ENCODE assay signal across 9 mouse cellular contexts in genomic region chr14:25800166-25800960, GRCm38 (mm10). TPM values are rescaled to one million over a fixed set of nuclear protein-coding genes. Genes with fewer than 3 reads are reported as not detected.
DNase-seq lines count a peak whose midpoint lies in the region; ATAC-seq and TF ChIP-seq lines count a peak whose summit lies in the region.
"Had no signal": no experiment of that assay in that cellular context is flagged by ENCODE, and none has a peak within 500 bp of the region (broad histone marks: within the 10 kb centered on the region; RNA-seq: fewer than 3 reads in every experiment).

No protein-coding gene starts in this region.

- H3K4me1 ChIP-seq in forebrain, embryonic 13.5 days = peaks cover 2% of the 10 kb centered on the region; the same call in 1 of the 2 replicates
- no peaks in the 10 kb centered on the region for H3K4me1 ChIP-seq in heart, postnatal 0 days (ENCODE audit: control insufficient read depth, insufficient read depth)
- H3K4me1 ChIP-seq in liver, embryonic 14.5 days (replicated peaks; ENCODE audit: control insufficient read depth in 2 of 2, insufficient read depth in 2 of 2, low read length in 1 of 2) = peaks cover 0 to 1% of the 10 kb centered on the region in 2 experiments; a peak in 1 of 4 replicates
- no peaks in the 10 kb centered on the region for H3K4me1 ChIP-seq in neural tube, embryonic 14.5 days (ENCODE audit: control insufficient read depth, insufficient read depth, low read length)
- H3K4me1 ChIP-seq in testis, adult 2 months (ENCODE audit: control insufficient read depth, insufficient read depth, low read length) = peaks cover under 1% of the 10 kb centered on the region

- DNase-seq in CD8-positive naive resting alpha-beta T cell, adult 2 months (ENCODE audit: low read depth in 2 of 2, low spot score in 2 of 2) = peak; percentile 58 to 69
- DNase-seq in c-Kit-positive CD71-positive TER-119-negative erythroid progenitor cells, embryonic 14.5 days (ENCODE audit: low read depth) = peak; percentile 34
- peak; percentile 64 for DNase-seq in heart, postnatal 0 days (ENCODE audit: low spot score)
- peak; percentile 79 to 90 for DNase-seq in kidney, postnatal 25 days
- no peak for DNase-seq in liver, embryonic 14.5 days (ENCODE audit: low read depth in 3 of 3, low spot score in 3 of 3)

- H3K4me2 ChIP-seq in forebrain, embryonic 13.5 days = 0 out of 2 replicates have a peak overlapping the region, but pooled peaks have one; percentile 12
- H3K4me2 ChIP-seq in heart, postnatal 0 days (ENCODE audit: low read depth, low read length) = no peak overlapping the region
- no peak overlapping the region for H3K4me2 ChIP-seq in liver, embryonic 14.5 days (ENCODE audit: low read depth)
- 0 out of 2 replicates have a peak overlapping the region, but pooled peaks have one; percentile 17 for H3K4me2 ChIP-seq in neural tube, embryonic 14.5 days (ENCODE audit: low read depth, low read length)

- ATAC-seq in forebrain, embryonic 13.5 days = peak; percentile 59; the same call in 1 of the 2 replicates
- ATAC-seq in heart, postnatal 0 days (ENCODE audit: insufficient read depth, low read depth) = peak; percentile 73
- ATAC-seq in liver, embryonic 14.5 days (ENCODE audit: insufficient read depth) = no peak
- ATAC-seq in neural tube, embryonic 14.5 days (ENCODE audit: low read depth) = peak; percentile 75

- H3K27me3 ChIP-seq in forebrain, embryonic 13.5 days = 0 out of 2 replicates have a peak, but pooled peaks cover 5% of the 10 kb centered on the region
- no peaks in the 10 kb centered on the region for H3K27me3 ChIP-seq in heart, postnatal 0 days (ENCODE audit: control insufficient read depth, insufficient read depth, low read length)
- H3K27me3 ChIP-seq in liver, embryonic 14.5 days (ENCODE audit: control insufficient read depth, insufficient read depth, low read length) = no peaks in the 10 kb centered on the region
- no peaks in the 10 kb centered on the region for H3K27me3 ChIP-seq in neural tube, embryonic 14.5 days (ENCODE audit: control insufficient read depth, insufficient read depth, low read length)
- no peaks in the 10 kb centered on the region for H3K27me3 ChIP-seq in testis, adult 2 months (ENCODE audit: control insufficient read depth, insufficient read depth, low read length)

- no peak for TF ChIP-seq EP300 in heart, postnatal 0 days (IDR thresholded peaks at IDR 0.05; ENCODE audit: low read depth)
- no peak for TF ChIP-seq EP300 in liver, embryonic 14.5 days (IDR thresholded peaks at IDR 0.05; ENCODE audit: low read depth)

- TF ChIP-seq CTCF in heart, postnatal 0 days (IDR thresholded peaks at IDR 0.05; ENCODE audit: low read depth) = peak; percentile 95
- TF ChIP-seq CTCF in liver, embryonic 14.5 days (IDR thresholded peaks at IDR 0.05; ENCODE audit: low read depth) = peak; percentile 92
- TF ChIP-seq CTCF in testis, adult 2 months (IDR thresholded peaks at IDR 0.05; ENCODE audit: control insufficient read depth, insufficient read depth, insufficient replicate concordance, low read depth, low read length) = peak; percentile 93; the same call in 1 of the 2 replicates

- no peak overlapping the region for H3K27ac ChIP-seq in forebrain, embryonic 13.5 days
- H3K27ac ChIP-seq in heart, postnatal 0 days (ENCODE audit: low read depth) = no peak overlapping the region
- no peak overlapping the region for H3K27ac ChIP-seq in liver, embryonic 14.5 days
- no peak overlapping the region for H3K27ac ChIP-seq in neural tube, embryonic 14.5 days (ENCODE audit: low read depth, low read length)
- no peak overlapping the region for H3K27ac ChIP-seq in testis, adult 2 months (ENCODE audit: control insufficient read depth, insufficient read depth, low read depth, low read length)

- no peak for TF ChIP-seq POLR2A in testis, adult 2 months (IDR thresholded peaks at IDR 0.05; ENCODE audit: control insufficient read depth, low read depth, low read length)

- H3K9ac ChIP-seq in forebrain, embryonic 13.5 days = no peak overlapping the region
- H3K9ac ChIP-seq in heart, postnatal 0 days (replicated peaks; ENCODE audit: low read depth, low read length) = 0 out of 2 replicates have a peak overlapping the region, but pooled peaks have one; percentile 3
- no peak overlapping the region for H3K9ac ChIP-seq in liver, embryonic 14.5 days (replicated peaks)
- no peak overlapping the region for H3K9ac ChIP-seq in neural tube, embryonic 14.5 days (replicated peaks; ENCODE audit: low read depth, low read length)

- no peak overlapping the region for H3K4me3 ChIP-seq in forebrain, embryonic 13.5 days
- no peak overlapping the region for H3K4me3 ChIP-seq in heart, postnatal 0 days (ENCODE audit: low read depth, low read length)
- H3K4me3 ChIP-seq in liver, embryonic 14.5 days (ENCODE audit: insufficient read depth in 1 of 2, low read depth in 2 of 2, low read length in 2 of 2) = no peak overlapping the region
- H3K4me3 ChIP-seq in neural tube, embryonic 14.5 days (ENCODE audit: low read depth, low read length) = no peak overlapping the region
- no peak overlapping the region for H3K4me3 ChIP-seq in testis, adult 2 months (ENCODE audit: control insufficient read depth, low read depth, low read length)
- H3K4me3 ChIP-seq: erythroblast, embryonic 14.5 days had no signal

- no peaks in the 10 kb centered on the region for H3K36me3 ChIP-seq in forebrain, embryonic 13.5 days (ENCODE audit: poor library complexity, severe bottlenecking)
- H3K36me3 ChIP-seq in heart, postnatal 0 days (replicated peaks; ENCODE audit: control insufficient read depth, insufficient read depth, low read length) = no peaks in the 10 kb centered on the region
- no peaks in the 10 kb centered on the region for H3K36me3 ChIP-seq in liver, embryonic 14.5 days (replicated peaks; ENCODE audit: control insufficient read depth, insufficient read depth, low read depth)
- no peaks in the 10 kb centered on the region for H3K36me3 ChIP-seq in neural tube, embryonic 14.5 days (ENCODE audit: control insufficient read depth, insufficient read depth, low read length)
- H3K36me3 ChIP-seq in testis, adult 2 months (ENCODE audit: control insufficient read depth, insufficient read depth, low read length) = no peaks in the 10 kb centered on the region

- 29% methylated on average over 19 of the region's 19 CpGs for WGBS in forebrain, embryonic 13.5 days
- 15% methylated on average over 19 of the region's 19 CpGs for WGBS in heart, postnatal 0 days
- WGBS in liver, embryonic 14.5 days (ENCODE audit: insufficient replicate concordance) = 15% methylated on average over 19 of the region's 19 CpGs
- 25% methylated on average over 19 of the region's 19 CpGs for WGBS in neural tube, embryonic 14.5 days

- H3K9me3 ChIP-seq in forebrain, embryonic 13.5 days (replicated peaks) = no peaks in the 10 kb centered on the region
- H3K9me3 ChIP-seq in heart, postnatal 0 days (replicated peaks; ENCODE audit: control insufficient read depth, low read length) = no peaks in the 10 kb centered on the region
- no peaks in the 10 kb centered on the region for H3K9me3 ChIP-seq in liver, embryonic 14.5 days (ENCODE audit: control insufficient read depth, low read length)
- no peaks in the 10 kb centered on the region for H3K9me3 ChIP-seq in neural tube, embryonic 14.5 days (ENCODE audit: control insufficient read depth, low read length)

RNA-seq across cellular contexts. Expression of gene Zcchc24, which starts 31.5 kb away (rescaled TPM):
- polyA plus RNA-seq in forebrain, embryonic 13.5 days (2015; fragmentation: Nextera tagmentation; extraction: Ambion mirVana) = 5.8 and 6.6 TPM in 2 replicates
- total RNA-seq in heart, postnatal 0 days (2014; rRNA removed; ENCODE audit: low replicate concordance) = 36.6 and 40.3 TPM in 2 replicates
- 14.9 and 18.5 TPM in 2 replicates for polyA plus RNA-seq in heart, postnatal 0 days (2015; fragmentation: Nextera tagmentation; extraction: Ambion mirVana)
- polyA plus RNA-seq in liver, embryonic 14.5 days (2012; rRNA removed) = 5.1 and 5.7 TPM in 2 replicates
- polyA plus RNA-seq in liver, embryonic 14.5 days (2014; fragmentation: Nextera tagmentation; extraction: Ambion mirVana) = 5.7 and 6.6 TPM in 2 replicates
- polyA plus RNA-seq in neural tube, embryonic 14.5 days (2014; fragmentation: Nextera tagmentation; extraction: Ambion mirVana) = 11.0 and 17.5 TPM in 2 replicates
- 2.7 TPM in 2 replicates for polyA plus RNA-seq in testis, adult 2 months (2012; rRNA removed)

RNA-seq across cellular contexts. Expression of gene Anxa11, which starts 41.6 kb away (rescaled TPM):
- 1.8 and 2.1 TPM in 2 replicates for polyA plus RNA-seq in forebrain, embryonic 13.5 days (2015; fragmentation: Nextera tagmentation; extraction: Ambion mirVana)
- 21.1 and 46.2 TPM in 2 replicates for total RNA-seq in heart, postnatal 0 days (2014; rRNA removed; ENCODE audit: low replicate concordance)
- polyA plus RNA-seq in heart, postnatal 0 days (2015; fragmentation: Nextera tagmentation; extraction: Ambion mirVana) = 34.9 and 36.8 TPM in 2 replicates
- 4.4 and 4.9 TPM in 2 replicates for polyA plus RNA-seq in liver, embryonic 14.5 days (2012; rRNA removed)
- 7.2 and 8.7 TPM in 2 replicates for polyA plus RNA-seq in liver, embryonic 14.5 days (2014; fragmentation: Nextera tagmentation; extraction: Ambion mirVana)
- polyA plus RNA-seq in neural tube, embryonic 14.5 days (2014; fragmentation: Nextera tagmentation; extraction: Ambion mirVana) = 0.91 and 1.7 TPM in 2 replicates
- 55.8 and 59.2 TPM in 2 replicates for polyA plus RNA-seq in testis, adult 2 months (2012; rRNA removed)

Comparison
In these comparisons a context has a peak if more than half of its experiments do, and no peak if none do; other contexts are left out.
1. DNase-seq: peak in CD8-positive naive resting alpha-beta T cell, adult 2 months (2 of 2), c-Kit-positive CD71-positive TER-119-negative erythroid progenitor cells, embryonic 14.5 days (single experiment), heart, postnatal 0 days (single experiment) and kidney, postnatal 25 days (2 of 2); none in liver, embryonic 14.5 days (0 of 3).
2. H3K4me2 ChIP-seq: peak in forebrain, embryonic 13.5 days (single experiment) and neural tube, embryonic 14.5 days (single experiment); none in heart, postnatal 0 days (single experiment) and liver, embryonic 14.5 days (single experiment).
3. Peak in every context shown above with its lines, with median percentiles within 50 percentile points of each other: CTCF ChIP-seq.